Mouse (Mus musculus): ENCODE data around the gene Pbx1.

The Pbx1 gene

GRCm38 (mm10) chr1:168426281-168426680, 5.8 kb downstream of the Pbx1 start:
- DNase-seq (ENCODE audit: low spot score in 2 of 2), result no peak

- no peak for DNase-seq (ENCODE audit: low spot score in 2 of 2)
Observed at GRCm38 (mm10) chr1:168425017-168425705, 6.9 kb downstream of the Pbx1 start.

GRCm38 (mm10) chr1:168423389-168423930, 8.6 kb downstream of the Pbx1 start:
- no peak for DNase-seq (ENCODE audit: low spot score in 2 of 2)

- DNase-seq (ENCODE audit: low spot score in 2 of 2), result no peak
Observed at GRCm38 (mm10) chr1:168418903-168419302, 13.2 kb downstream of the Pbx1 start.

- no peak for DNase-seq (ENCODE audit: low spot score in 2 of 2)
Observed at GRCm38 (mm10) chr1:168417626-168418025, 14.4 kb downstream of the Pbx1 start.

- DNase-seq (ENCODE audit: low spot score in 2 of 2), result peak in 1 of 2 experiments; percentile 41
Observed at GRCm38 (mm10) chr1:168416729-168417437, 15.2 kb downstream of the Pbx1 start.

- no peak for DNase-seq (ENCODE audit: low spot score in 2 of 2)
Observed at GRCm38 (mm10) chr1:168410611-168411010, 21.5 kb downstream of the Pbx1 start.

GRCm38 (mm10) chr1:168410054-168410453, 22.0 kb downstream of the Pbx1 start:
- DNase-seq (ENCODE audit: low spot score in 2 of 2), result no peak

GRCm38 (mm10) chr1:168408757-168409156, 23.3 kb downstream of the Pbx1 start:
- DNase-seq (ENCODE audit: low spot score in 2 of 2), result no peak

GRCm38 (mm10) chr1:168407958-168408357, 24.1 kb downstream of the Pbx1 start:
- no peak for DNase-seq (ENCODE audit: low spot score in 2 of 2)

GRCm38 (mm10) chr1:168406291-168406675, 25.8 kb downstream of the Pbx1 start:
- DNase-seq (ENCODE audit: low spot score in 2 of 2), result no peak

GRCm38 (mm10) chr1:168405645-168406290, 26.3 kb downstream of the Pbx1 start:
- DNase-seq (ENCODE audit: low spot score in 2 of 2), result no peak

GRCm38 (mm10) chr1:168403529-168403928, 28.5 kb downstream of the Pbx1 start:
- DNase-seq (ENCODE audit: low spot score in 2 of 2), result no peak

- DNase-seq (ENCODE audit: low spot score in 2 of 2), result no peak
Observed at GRCm38 (mm10) chr1:168402683-168403082, 29.4 kb downstream of the Pbx1 start.

GRCm38 (mm10) chr1:168395523-168396159, 36.4 kb downstream of the Pbx1 start:
- no peak for DNase-seq (ENCODE audit: low spot score in 2 of 2)

- no peak for DNase-seq (ENCODE audit: low spot score in 2 of 2)
Observed at GRCm38 (mm10) chr1:168394535-168394934, 37.5 kb downstream of the Pbx1 start.

- DNase-seq (ENCODE audit: low spot score in 2 of 2), result no peak
Observed at GRCm38 (mm10) chr1:168393456-168393855, 38.6 kb downstream of the Pbx1 start.

- DNase-seq (ENCODE audit: low spot score in 2 of 2), result no peak
Observed at GRCm38 (mm10) chr1:168392500-168392853, 39.6 kb downstream of the Pbx1 start.

- peak in 1 of 2 experiments; percentile 49 for DNase-seq (ENCODE audit: low spot score in 2 of 2)
Observed at GRCm38 (mm10) chr1:168391617-168392499, 40.2 kb downstream of the Pbx1 start.

GRCm38 (mm10) chr1:168390748-168391147, 41.3 kb downstream of the Pbx1 start:
- no peak for DNase-seq (ENCODE audit: low spot score in 2 of 2)

- DNase-seq (ENCODE audit: low spot score in 2 of 2), result no peak
Observed at GRCm38 (mm10) chr1:168386159-168386558, 45.9 kb downstream of the Pbx1 start.
